Mouse (Mus musculus) kidney, embryonic 16.5 days (tissue): Measurements from ENCODE around the gene Npl. TPM values are rescaled to one million over a fixed set of nuclear protein-coding genes. Genes with fewer than 3 reads are reported as not detected.
A peak's percentile ranks its signal among the peaks of the same experiment; 100 is the strongest.

Source experiments
- ATAC-seq: fragments of 200-750 bp; cut with Nextera tagmentation; 2 replicates; pipeline ENCODE4 v1.8.0; 2017; ENCODE audit warnings: moderate TSS enrichment; ENCODE audit not compliant: low FRiP score, low TSS enrichment
- H3K27ac ChIP-seq: fragments of 300-500 bp; sonication (generic); 2 replicates; pipeline ENCODE4 v1.5.1; 2014; ENCODE audit warnings: low read length
- H3K27me3 ChIP-seq: fragments of 300-500 bp; sonication (generic); 2 replicates; pipeline ENCODE4 v1.6.1; 2014; ENCODE audit warnings: low read length, control low read depth, mixed read lengths; ENCODE audit not compliant: insufficient read depth
- H3K36me3 ChIP-seq: fragments of 300-500 bp; sonication (generic); 2 replicates; pipeline ENCODE4 v1.6.1; 2014; ENCODE audit warnings: low read length, control low read depth, mixed read lengths; ENCODE audit not compliant: insufficient read depth
- H3K4me1 ChIP-seq: fragments of 300-500 bp; sonication (generic); 2 replicates; pipeline ENCODE4 v1.6.1; 2014; ENCODE audit warnings: low read length, control low read depth, mixed read lengths; ENCODE audit not compliant: insufficient read depth
- H3K4me2 ChIP-seq: fragments of 300-500 bp; sonication (generic); replicated peaks from 2 replicates; pipeline ENCODE4 v1.6.1; 2014; ENCODE audit warnings: low read depth, low read length
- H3K4me3 ChIP-seq: fragments of 300-500 bp; sonication (generic); 2 replicates; pipeline ENCODE4 v1.5.1; 2014; ENCODE audit warnings: mild to moderate bottlenecking, low read length
- H3K9ac ChIP-seq: fragments of 300-500 bp; sonication (generic); replicated peaks from 2 replicates; pipeline ENCODE4 v1.6.1; 2014; ENCODE audit warnings: low read length
- H3K9me3 ChIP-seq: fragments of 300-500 bp; sonication (generic); 2 replicates; pipeline ENCODE4 v1.6.1; 2016; ENCODE audit warnings: low read length, control low read depth
- WGBS: fragments of 180-500 bp; shearing (Covaris S2); extraction: QIAGEN DNeasy Blood & Tissue Kit; methylation state at CpG from one replicate; pipeline ENCODE4 v1.1.7; 2014; 5-methylcytosine and 5-hydroxymethylcytosine counted together
- polyA plus RNA-seq: library from polyadenylated mRNA; unstranded; fragments of >200 nt; fragmentation: Nextera tagmentation; extraction: Ambion mirVana; gene quantifications from 2 replicates; pipeline ENCODE4 v1.2.1, GENCODE M21; 2015

Gene Npl
- polyA plus RNA-seq, 1 experiment from 2014 or later: 25.2 TPM

DNA sequence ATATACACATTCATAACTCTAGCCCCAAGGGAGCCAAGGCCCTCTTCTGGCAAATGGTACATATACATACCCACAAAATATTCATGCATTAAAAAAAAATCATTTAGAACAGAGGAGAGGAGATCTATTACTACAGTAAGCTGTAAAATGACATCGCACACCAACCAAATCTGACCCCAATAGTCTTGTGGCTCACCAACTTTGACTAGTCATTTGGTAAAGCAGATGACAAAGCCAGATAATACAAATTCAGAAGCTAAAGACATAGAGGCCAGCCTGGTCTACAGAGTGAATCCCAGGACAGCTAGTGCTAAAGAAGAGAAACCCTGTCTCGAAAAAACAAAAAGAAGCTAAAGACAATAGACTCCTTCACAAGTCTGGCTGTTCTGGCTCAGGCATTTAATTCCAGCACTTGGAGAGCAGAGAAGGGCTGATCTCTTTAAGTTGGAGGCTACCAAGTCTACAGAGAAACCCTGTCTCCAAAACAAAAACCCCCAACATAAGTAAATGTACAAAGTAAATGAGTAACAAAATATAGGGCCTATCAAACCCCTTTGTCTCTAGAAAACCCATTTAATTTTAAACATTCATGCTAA lies 64.5 kb downstream of the Npl start:
- no peak for ATAC-seq
- Histone ChIP-seq H3K4me1 (peaks cover 25% of the 10 kb centered on the region), H3K4me3 (peak overlapping the region; percentile 45), H3K4me2 (peak overlapping the region; percentile 92), H3K9ac (peak overlapping the region; percentile 10), H3K36me3 (peaks cover 19% of the 10 kb centered on the region), H3K9me3 (no peaks in the 10 kb centered on the region), H3K27ac (no peak overlapping the region), H3K27me3 (no peaks in the 10 kb centered on the region)
- 32% methylated on average over 2 of the region's 2 CpGs for WGBS

DNA sequence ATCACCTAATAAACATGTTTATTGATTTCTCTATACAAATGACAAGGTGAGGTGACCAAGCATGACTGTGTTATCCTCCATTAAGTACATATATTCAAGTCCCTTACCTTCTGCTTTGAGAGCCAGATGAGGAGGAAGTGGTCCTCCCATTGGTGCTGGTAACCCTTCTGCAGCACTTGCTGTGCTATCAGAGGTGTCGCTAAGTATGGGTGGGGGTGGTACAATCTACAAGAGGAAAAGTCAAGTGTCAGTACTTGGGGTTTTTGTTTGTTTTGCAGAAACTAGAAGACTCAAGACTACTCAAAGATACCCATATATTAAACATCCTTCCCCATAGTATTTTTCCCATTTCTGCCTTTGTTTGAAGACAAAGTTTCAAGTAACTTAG lies 68.8 kb downstream of the Npl start:
- no peak for ATAC-seq
- 68% methylated on average over 1 of the region's 1 CpGs for whole genome bisulfite sequencing
- H3K36me3 ChIP-seq: peaks cover 49% of the 10 kb centered on the region

GRCm38 (mm10) chr1:153480386-153481024 lies 69.3 kb downstream of the Npl start:
- Histone ChIP-seq H3K9me3 (no peaks in the 10 kb centered on the region), H3K4me2 (no peak overlapping the region), H3K4me3 (no peak overlapping the region), H3K9ac (no peak overlapping the region), H3K27ac (no peak overlapping the region), H3K36me3 (peaks cover 49% of the 10 kb centered on the region), H3K4me1 (peaks cover 20% of the 10 kb centered on the region), H3K27me3 (no peaks in the 10 kb centered on the region)
- ATAC-seq: no peak
- 55% methylated on average over 1 of the region's 1 CpGs for WGBS

More for the DNA sequence above, 68.8 kb downstream of the Npl start:
- Histone ChIP-seq H3K4me3 (no peak overlapping the region), H3K9ac (no peak overlapping the region), H3K4me2 (no peak overlapping the region), H3K27me3 (no peaks in the 10 kb centered on the region), H3K9me3 (no peaks in the 10 kb centered on the region), H3K4me1 (peaks cover 21% of the 10 kb centered on the region), H3K27ac (no peak overlapping the region)

DNA sequence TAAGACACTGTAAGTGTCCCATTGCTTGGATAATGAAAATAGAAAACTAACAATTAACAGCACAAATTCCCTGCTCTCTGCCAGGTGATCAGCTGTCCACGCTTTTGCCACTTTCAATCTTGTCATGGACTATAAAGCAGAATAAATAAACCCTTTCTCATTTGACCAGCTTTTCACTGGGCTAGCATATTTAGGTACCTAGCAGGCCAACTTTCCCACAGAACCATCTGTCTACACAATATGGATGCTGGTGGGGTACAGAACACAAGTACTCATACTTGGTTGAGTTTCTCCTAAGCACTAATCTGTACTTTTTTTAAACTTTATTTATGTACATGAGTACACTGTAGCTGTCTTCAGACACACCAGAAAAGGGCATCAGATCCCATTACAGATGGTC lies 70.5 kb downstream of the Npl start:
- Histone ChIP-seq H3K27me3 (no peaks in the 10 kb centered on the region), H3K4me1 (peaks cover 8% of the 10 kb centered on the region), H3K9me3 (no peaks in the 10 kb centered on the region), H3K9ac (no peak overlapping the region), H3K36me3 (peaks cover 58% of the 10 kb centered on the region), H3K4me2 (no peak overlapping the region), H3K4me3 (no peak overlapping the region), H3K27ac (no peak overlapping the region)
- no peak for ATAC-seq
- 58% methylated on average over 1 of the region's 1 CpGs for WGBS

- H3K4me2 ChIP-seq: no peak overlapping the region
- H3K27ac ChIP-seq: no peak overlapping the region
- H3K4me3 ChIP-seq: no peak overlapping the region
- no peaks in the 10 kb centered on the region for H3K27me3 ChIP-seq
- H3K9ac ChIP-seq: no peak overlapping the region
- WGBS: 73% methylated on average over 1 of the region's 1 CpGs
- ATAC-seq: no peak
- H3K36me3 ChIP-seq: peaks cover 57% of the 10 kb centered on the region
- H3K4me1 ChIP-seq: no peaks in the 10 kb centered on the region
- no peaks in the 10 kb centered on the region for H3K9me3 ChIP-seq
Observed at GRCm38 (mm10) chr1:153461796-153462195, 88.0 kb downstream of the Npl start.

GRCm38 (mm10) chr1:153456137-153456536 lies 93.7 kb downstream of the Npl start:
- peaks cover 58% of the 10 kb centered on the region for H3K36me3 ChIP-seq

GRCm38 (mm10) chr1:153453146-153453642 lies 96.7 kb downstream of the Npl start:
- peak; percentile 43; the same call in 1 of the 2 replicates for ATAC-seq
- Histone ChIP-seq H3K27ac (no peak overlapping the region), H3K9me3 (no peaks in the 10 kb centered on the region), H3K9ac (no peak overlapping the region), H3K4me3 (no peak overlapping the region), H3K36me3 (peaks cover 46% of the 10 kb centered on the region), H3K4me2 (no peak overlapping the region), H3K4me1 (no peaks in the 10 kb centered on the region), H3K27me3 (no peaks in the 10 kb centered on the region)
- 92% methylated on average over 3 of the region's 3 CpGs for WGBS

More at GRCm38 (mm10) chr1:153456137-153456536, 93.7 kb downstream of the Npl start:
- Histone ChIP-seq H3K9ac (no peak overlapping the region), H3K4me2 (no peak overlapping the region), H3K4me1 (no peaks in the 10 kb centered on the region), H3K9me3 (no peaks in the 10 kb centered on the region), H3K4me3 (no peak overlapping the region), H3K27me3 (no peaks in the 10 kb centered on the region), H3K27ac (no peak overlapping the region)
- ATAC-seq: 0 out of 2 replicates have a peak, but pooled peaks have one; percentile 43
- 90% methylated on average over 5 of the region's 5 CpGs for WGBS

Other genes starting within 250 kb of the Npl start
- 105 and 109 TPM in 2 replicates for gene Lamc1, start 217.3 kb downstream of the Npl start, polyA plus RNA-seq
- 0.21 and 0.50 TPM in 2 replicates for gene Shcbp1l, start 124.9 kb downstream of the Npl start, polyA plus RNA-seq
- gene Dhx9, start 62.4 kb downstream of the Npl start, polyA plus RNA-seq: 23.2 and 30.0 TPM in 2 replicates
- 0.16 and 0.31 TPM in 2 replicates for gene Rgs8, start 103.0 kb upstream of the Npl start, polyA plus RNA-seq
- 4.5 and 5.0 TPM in 2 replicates for gene Rgs16, start 190.3 kb upstream of the Npl start, polyA plus RNA-seq
- gene Rnasel, start 199.4 kb upstream of the Npl start, polyA plus RNA-seq: 10.7 and 12.4 TPM in 2 replicates